Mouse (Mus musculus) fibroblast of lung, adult 2 months (primary cell): ENCODE measurements around the gene Hoxb7.

Experiments used
- DNase-seq: peaks from one replicate; pipeline ENCODE4 v3.0.0-alpha.2; 2011; ENCODE audit warnings: low read depth

Hoxb7 gene

GRCm38 (mm10) chr11:96300354-96301063 lies 14.1 kb downstream of the Hoxb7 start:
- no peak for DNase-seq

- DNase-seq = no peak
These were observed 14.6 kb downstream of the Hoxb7 start for GRCm38 (mm10) chr11:96301064-96301431.

GRCm38 (mm10) chr11:96301837-96302236 lies 15.4 kb downstream of the Hoxb7 start:
- no peak for DNase-seq

- no peak for DNase-seq
These were observed 16.1 kb downstream of the Hoxb7 start for GRCm38 (mm10) chr11:96302381-96303150.

GRCm38 (mm10) chr11:96303151-96304099 lies 17.0 kb downstream of the Hoxb7 start, which contains the start of gene Hoxb5:
Gene Hoxb5 (plus strand): TSS chr11:96303336.
- DNase-seq = no peak

GRCm38 (mm10) chr11:96304381-96305195 lies 18.2 kb downstream of the Hoxb7 start:
- no peak for DNase-seq

GRCm38 (mm10) chr11:96305505-96306182 lies 19.2 kb downstream of the Hoxb7 start:
- DNase-seq = no peak

- DNase-seq = no peak
These were observed 19.9 kb downstream of the Hoxb7 start for GRCm38 (mm10) chr11:96306183-96306907.

GRCm38 (mm10) chr11:96306908-96307269 lies 20.5 kb downstream of the Hoxb7 start:
- no peak for DNase-seq

- no peak for DNase-seq
These were observed 22.3 kb downstream of the Hoxb7 start for GRCm38 (mm10) chr11:96308763-96309162.

GRCm38 (mm10) chr11:96309288-96309687 lies 22.9 kb downstream of the Hoxb7 start:
- DNase-seq = no peak

GRCm38 (mm10) chr11:96310183-96310938 lies 23.9 kb downstream of the Hoxb7 start:
- DNase-seq = no peak

- DNase-seq = no peak
These were observed 24.7 kb downstream of the Hoxb7 start for GRCm38 (mm10) chr11:96311097-96311496.

- DNase-seq = no peak
These were observed 25.3 kb downstream of the Hoxb7 start for GRCm38 (mm10) chr11:96311520-96312417.

- no peak for DNase-seq
These were observed 26.7 kb downstream of the Hoxb7 start for GRCm38 (mm10) chr11:96313134-96313533.

- DNase-seq = no peak
These were observed 27.5 kb downstream of the Hoxb7 start for GRCm38 (mm10) chr11:96313806-96314428.

- DNase-seq = no peak
These were observed 28.4 kb downstream of the Hoxb7 start for GRCm38 (mm10) chr11:96314671-96315343.
